Mouse (Mus musculus) heart, postnatal 0 days (tissue): Measurements from ENCODE around the gene Wdr75. TPM values are rescaled to one million over a fixed set of nuclear protein-coding genes. Genes with fewer than 3 reads are reported as not detected.

Experiments used
- ATAC-seq: fragments of 200-750 bp; cut with Nextera tagmentation; 2 replicates; pipeline ENCODE4 v1.8.0; 2017; ENCODE audit warnings: low read depth, moderate number of reproducible peaks, moderate library complexity; ENCODE audit not compliant: insufficient read depth
- DNase-seq: peaks from one replicate; pipeline ENCODE4 v3.0.0-alpha.2; 2016; ENCODE audit warnings: low spot score
- H3K27ac ChIP-seq: fragments of 300-500 bp; sonication (generic); 2 replicates; pipeline ENCODE4 v1.5.1; 2014; ENCODE audit warnings: low read depth, mild to moderate bottlenecking
- H3K27me3 ChIP-seq: fragments of 300-500 bp; sonication (generic); 2 replicates; pipeline ENCODE4 v1.6.1; 2014; ENCODE audit warnings: low read length, mixed read lengths; ENCODE audit not compliant: control insufficient read depth, insufficient read depth
- H3K36me3 ChIP-seq: fragments of 300-500 bp; sonication (generic); replicated peaks from 2 replicates; pipeline ENCODE4 v1.6.1; 2014; ENCODE audit warnings: low read length, mixed read lengths; ENCODE audit not compliant: control insufficient read depth, insufficient read depth
- H3K4me1 ChIP-seq: fragments of 300-500 bp; sonication (generic); 2 replicates; pipeline ENCODE4 v1.6.1; 2014; ENCODE audit warnings: antibody characterized with exemption; ENCODE audit not compliant: control insufficient read depth, insufficient read depth
- H3K4me2 ChIP-seq: fragments of 300-500 bp; sonication (generic); 2 replicates; pipeline ENCODE4 v1.6.1; 2014; ENCODE audit warnings: low read depth, mild to moderate bottlenecking, low read length, moderate library complexity
- H3K4me3 ChIP-seq: fragments of 300-500 bp; sonication (generic); 2 replicates; pipeline ENCODE4 v1.5.1; 2014; ENCODE audit warnings: low read depth, low read length
- H3K9ac ChIP-seq: fragments of 300-500 bp; sonication (generic); replicated peaks from 2 replicates; pipeline ENCODE4 v1.6.1; 2014; ENCODE audit warnings: low read depth, low read length, mixed read lengths
- H3K9me3 ChIP-seq: fragments of 300-500 bp; sonication (generic); replicated peaks from 2 replicates; pipeline ENCODE4 v1.6.1; 2016; ENCODE audit warnings: low read length; ENCODE audit not compliant: control insufficient read depth
- CTCF ChIP-seq: IDR thresholded peaks from 2 replicates; pipeline ENCODE4 v1.5.1; 2016; ENCODE audit warnings: antibody characterized with exemption, control low read depth, low read depth
- EP300 ChIP-seq: IDR thresholded peaks from 2 replicates; pipeline ENCODE4 v1.6.1; 2016; ENCODE audit warnings: antibody characterized with exemption, low read depth
- WGBS: fragments of 180-500 bp; shearing (Covaris S2); extraction: QIAGEN DNeasy Blood & Tissue Kit; methylation state at CpG from one replicate; pipeline ENCODE4 v1.1.7; 2014; 5-methylcytosine and 5-hydroxymethylcytosine counted together
- polyA plus RNA-seq: library from polyadenylated mRNA; unstranded; fragments of >200 nt; fragmentation: Nextera tagmentation; extraction: Ambion mirVana; gene quantifications from 2 replicates; pipeline ENCODE4 v1.2.1, GENCODE M21; 2015
- total RNA-seq: library from RNA; depleted of rRNA; stranded (reverse); fragments of >200 nt; gene quantifications from 2 replicates; pipeline ENCODE4 v1.2.3, GENCODE M21; 2014; ENCODE audit warnings: low replicate concordance

The Wdr75 gene
- total and polyA plus RNA-seq, 2 experiments from 2014 or later, result 23.2 to 99.0 TPM

DNA sequence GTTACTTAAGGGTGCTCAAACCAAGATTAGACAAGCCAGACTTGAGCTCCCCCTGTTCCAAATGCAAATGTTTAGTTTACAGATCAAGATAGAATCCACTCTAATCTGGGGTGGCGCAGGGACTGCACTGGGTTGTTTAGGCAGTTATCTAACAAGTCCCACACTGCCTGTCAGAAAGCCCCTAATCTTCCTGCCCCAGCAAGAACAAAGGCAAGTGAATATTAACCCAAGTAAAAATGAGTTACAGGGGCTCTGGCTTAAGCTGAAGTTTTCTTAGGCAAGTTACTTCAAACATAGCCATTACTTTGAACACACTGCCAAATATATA lies 33.5 kb upstream of the Wdr75 start:
- no peak overlapping the region for H3K4me3 ChIP-seq
- no peaks in the 10 kb centered on the region for H3K36me3 ChIP-seq
- no peak for ATAC-seq
- H3K4me1 ChIP-seq, result no peaks in the 10 kb centered on the region
- H3K27ac ChIP-seq, result no peak overlapping the region
- no peaks in the 10 kb centered on the region for H3K9me3 ChIP-seq
- no peak overlapping the region for H3K4me2 ChIP-seq
- no peak overlapping the region for H3K9ac ChIP-seq
- 36% methylated on average over 1 of the region's 1 CpGs for WGBS
- no peak for DNase-seq
- TF ChIP-seq EP300 (no peak), CTCF (no peak)
- H3K27me3 ChIP-seq, result no peaks in the 10 kb centered on the region

DNA sequence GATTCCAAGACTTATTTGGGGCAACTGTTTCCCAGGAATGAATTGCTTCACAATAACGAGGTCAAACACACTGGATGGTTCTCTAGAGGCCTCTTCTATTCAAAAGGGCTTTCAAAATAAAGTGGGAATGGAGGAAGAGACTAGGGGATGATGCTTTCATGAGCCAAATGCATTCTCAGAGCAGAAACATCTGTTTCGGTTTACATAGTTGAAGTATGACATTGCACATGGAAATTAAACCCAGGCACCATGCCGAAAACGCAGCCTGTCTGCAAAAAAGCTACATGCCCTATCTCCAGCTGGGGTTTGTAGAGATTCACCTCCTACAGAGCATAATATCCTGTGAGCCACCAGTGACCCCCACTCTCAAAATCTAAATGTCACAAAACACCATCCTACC lies 29.3 kb upstream of the Wdr75 start:
- TF ChIP-seq CTCF (no peak), EP300 (no peak)
- no peaks in the 10 kb centered on the region for H3K9me3 ChIP-seq
- H3K4me3 ChIP-seq, result no peak overlapping the region
- no peaks in the 10 kb centered on the region for H3K27me3 ChIP-seq
- DNase-seq, result peak; percentile 25
- WGBS, result 62% methylated on average over 4 of the region's 4 CpGs
- no peaks in the 10 kb centered on the region for H3K4me1 ChIP-seq
- ATAC-seq, result peak; percentile 20; the same call in 1 of the 2 replicates
- H3K36me3 ChIP-seq, result no peaks in the 10 kb centered on the region
- no peak overlapping the region for H3K4me2 ChIP-seq
- H3K9ac ChIP-seq, result no peak overlapping the region
- peak overlapping the region; percentile 38; the same call in 1 of the 2 replicates for H3K27ac ChIP-seq

DNA sequence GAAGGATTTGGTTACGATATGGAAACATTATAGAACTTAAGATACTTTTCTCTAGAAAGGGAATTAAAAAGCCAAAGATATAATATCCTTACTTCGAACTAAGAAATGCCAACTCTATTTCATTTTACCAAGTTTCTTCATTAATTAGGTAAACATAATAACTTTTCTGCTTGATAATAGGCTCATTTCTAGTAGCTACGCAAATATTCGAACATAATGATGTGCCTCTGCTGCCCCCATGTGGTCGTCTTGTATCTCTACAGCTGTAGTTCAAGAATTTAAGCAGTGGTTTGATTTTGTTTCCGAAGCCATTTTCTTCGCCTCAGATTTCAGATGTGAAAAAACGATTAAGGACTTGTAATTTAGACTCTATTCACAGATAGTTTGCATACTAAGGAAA lies 28.8 kb upstream of the Wdr75 start:
- ATAC-seq (no peak), DNase-seq (peak; percentile 59)
- Histone ChIP-seq H3K4me2 (no peak overlapping the region), H3K36me3 (no peaks in the 10 kb centered on the region), H3K4me3 (no peak overlapping the region), H3K9ac (no peak overlapping the region), H3K9me3 (no peaks in the 10 kb centered on the region), H3K27me3 (no peaks in the 10 kb centered on the region), H3K4me1 (no peaks in the 10 kb centered on the region), H3K27ac (peak overlapping the region; percentile 38; the same call in 1 of the 2 replicates)
- 21% methylated on average over 8 of the region's 8 CpGs for WGBS
- TF ChIP-seq EP300 (no peak), CTCF (peak; percentile 73)

DNA sequence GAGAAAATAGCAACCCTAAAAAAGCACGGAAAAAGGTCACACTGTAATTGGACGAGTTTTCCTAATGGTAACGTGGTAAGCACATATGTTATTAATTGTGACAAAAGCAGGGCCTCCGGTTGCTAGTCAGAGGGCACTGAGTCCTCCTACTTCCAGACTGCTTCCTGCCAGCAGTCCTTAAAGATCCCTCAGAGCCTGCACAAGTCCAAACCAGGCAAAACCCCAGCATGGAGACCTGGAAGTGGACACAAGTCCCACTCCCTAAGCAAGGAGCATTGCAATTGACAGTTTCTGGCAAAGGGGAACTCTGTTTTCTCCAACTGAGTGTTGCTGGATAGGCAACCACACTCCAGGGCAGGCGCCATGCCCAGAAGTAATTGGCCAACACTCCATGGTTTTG lies 27.4 kb upstream of the Wdr75 start:
- Histone ChIP-seq H3K9ac (no peak overlapping the region), H3K4me2 (no peak overlapping the region), H3K4me1 (no peaks in the 10 kb centered on the region), H3K4me3 (no peak overlapping the region), H3K36me3 (no peaks in the 10 kb centered on the region), H3K9me3 (no peaks in the 10 kb centered on the region), H3K27me3 (no peaks in the 10 kb centered on the region), H3K27ac (no peak overlapping the region)
- no peak for DNase-seq
- ATAC-seq, result no peak
- TF ChIP-seq EP300, result no peak
- no peak for TF ChIP-seq CTCF
- 61% methylated on average over 5 of the region's 5 CpGs for WGBS

DNA sequence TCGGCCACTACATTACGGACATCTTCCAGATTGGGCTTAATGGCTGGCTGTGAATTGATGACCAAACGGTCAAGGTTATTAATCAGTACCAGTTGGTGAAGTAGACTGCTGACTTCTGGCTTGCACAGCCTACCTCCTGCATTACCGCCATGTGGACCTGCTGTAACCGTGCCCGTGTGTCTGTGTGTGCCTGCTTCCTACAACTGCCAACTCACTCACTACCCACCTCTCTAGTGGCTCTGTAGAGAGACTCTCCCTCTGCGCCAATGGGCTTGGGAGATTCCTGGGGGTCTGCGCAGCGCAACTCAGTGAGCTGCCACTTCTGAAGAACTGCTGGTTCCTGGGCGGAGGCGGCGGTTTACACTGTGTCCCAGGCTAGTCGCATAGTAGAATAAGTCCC lies 25.6 kb upstream of the Wdr75 start:
- Histone ChIP-seq H3K27ac (no peak overlapping the region), H3K9me3 (no peaks in the 10 kb centered on the region), H3K9ac (no peak overlapping the region), H3K4me1 (no peaks in the 10 kb centered on the region), H3K36me3 (no peaks in the 10 kb centered on the region), H3K4me2 (no peak overlapping the region), H3K27me3 (no peaks in the 10 kb centered on the region), H3K4me3 (no peak overlapping the region)
- ATAC-seq, result no peak
- DNase-seq, result no peak
- TF ChIP-seq EP300 (no peak), CTCF (no peak)
- WGBS, result 88% methylated on average over 13 of the region's 13 CpGs

DNA sequence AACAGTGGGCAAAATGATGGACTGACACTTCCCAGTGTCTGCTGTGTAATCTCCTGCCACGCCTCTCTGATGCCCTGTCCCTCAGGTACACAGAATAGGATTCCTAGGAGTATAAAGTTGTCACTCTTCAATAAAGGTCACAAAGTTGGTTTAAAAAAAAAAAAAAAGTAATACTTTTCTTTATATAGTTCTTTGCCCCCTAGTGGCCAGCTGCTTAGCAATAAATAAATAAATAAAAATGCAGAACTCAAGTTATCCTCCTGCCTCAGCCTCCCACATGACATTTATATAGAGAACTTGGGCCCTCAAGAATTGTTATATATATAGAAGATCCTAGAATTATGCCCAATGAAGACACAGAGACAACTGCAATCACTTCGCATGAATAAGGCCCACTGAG lies 24.9 kb upstream of the Wdr75 start:
- Histone ChIP-seq H3K4me2 (no peak overlapping the region), H3K4me1 (no peaks in the 10 kb centered on the region), H3K9me3 (no peaks in the 10 kb centered on the region), H3K9ac (no peak overlapping the region), H3K27me3 (no peaks in the 10 kb centered on the region), H3K36me3 (no peaks in the 10 kb centered on the region), H3K4me3 (no peak overlapping the region), H3K27ac (no peak overlapping the region)
- WGBS, result 93% methylated on average over 2 of the region's 2 CpGs
- TF ChIP-seq CTCF (no peak), EP300 (no peak)
- ATAC-seq (no peak), DNase-seq (no peak)
